ENCODE assay signal across 8 mouse cellular contexts in the genomic region with DNA sequence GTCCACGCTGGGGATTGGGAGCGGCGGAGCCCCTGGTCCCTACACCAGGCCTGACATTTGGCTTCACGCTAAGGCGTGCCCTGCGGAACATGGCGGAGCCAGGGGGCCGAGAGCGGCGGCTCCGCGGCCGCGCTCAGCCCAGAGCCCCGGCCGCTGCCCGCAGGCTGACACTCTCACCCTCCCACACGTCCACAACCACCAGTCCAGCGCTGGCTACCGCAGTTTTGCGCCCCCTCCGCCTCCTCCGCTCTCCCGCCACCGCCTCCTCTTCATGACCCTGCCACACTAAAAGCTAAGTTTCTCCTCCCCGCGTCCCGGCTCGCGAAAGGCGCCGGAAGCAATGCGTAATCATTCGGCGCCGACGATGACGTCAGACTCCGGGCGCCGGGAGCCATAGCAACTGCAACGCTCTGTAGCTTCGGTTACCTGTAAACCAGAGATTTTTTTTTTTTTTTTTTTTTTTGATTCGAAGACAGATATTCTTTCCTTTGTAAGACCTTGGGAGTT. TPM values are rescaled to one million over a fixed set of nuclear protein-coding genes. Genes with fewer than 3 reads are reported as not detected.
DNase-seq lines count a peak whose midpoint lies in the region; ATAC-seq lines count a peak whose summit lies in the region.

Gene Bdp1, minus strand, starts transcription at position 323 of the 507 bp plus-strand sequence.

- 0% methylated on average over 44 of the region's 44 CpGs for WGBS in hindbrain, embryonic 11.5 days

- H3K9ac ChIP-seq in hindbrain, embryonic 11.5 days (ENCODE audit: low read depth, low read length): peak within 1 kb of the TSS; percentile 90

- H3K4me3 ChIP-seq in hindbrain, embryonic 11.5 days (ENCODE audit: low read depth, low read length): peak within 1 kb of the TSS; percentile 72

- ATAC-seq in frontal cortex, adult (ENCODE audit: low TSS enrichment): peak; percentile 67
- ATAC-seq in hindbrain, embryonic 11.5 days (ENCODE audit: low FRiP score): peak; percentile 73

- no peaks in the 10 kb centered on the region for H3K9me3 ChIP-seq in hindbrain, embryonic 11.5 days (ENCODE audit: control insufficient read depth, low read length)

- DNase-seq in MN1 (ENCODE audit: low spot score): peak; percentile 98
- DNase-seq in cerebellum, adult 9-10 months: peak; percentile 92
- DNase-seq in hindbrain, embryonic 11.5 days (ENCODE audit: low spot score): peak; percentile 98
- DNase-seq in layer of hippocampus, postnatal 10 days (ENCODE audit: low spot score in 2 of 2): peak; percentile 97
- peak; percentile 96 for DNase-seq in lung, postnatal 10 days
- DNase-seq in ovary, postnatal 36 days (ENCODE audit: low spot score): peak; percentile 94
- peak; percentile 95 for DNase-seq in thymus, postnatal 25 days

- H3K36me3 ChIP-seq in hindbrain, embryonic 11.5 days (ENCODE audit: control insufficient read depth, insufficient read depth, low read length): no peaks in the 10 kb centered on the region

- no peaks in the 10 kb centered on the region for H3K4me1 ChIP-seq in hindbrain, embryonic 11.5 days (replicated peaks; ENCODE audit: control insufficient read depth, insufficient read depth, low read length)

- H3K27me3 ChIP-seq in hindbrain, embryonic 11.5 days (ENCODE audit: control insufficient read depth, insufficient read depth, low read length): no peaks in the 10 kb centered on the region

- peak within 1 kb of the TSS; percentile 77 for H3K27ac ChIP-seq in hindbrain, embryonic 11.5 days (ENCODE audit: low read depth, low read length)

- peak within 1 kb of the TSS; percentile 55 for H3K4me2 ChIP-seq in hindbrain, embryonic 11.5 days (replicated peaks; ENCODE audit: low read depth, low read length)

RNA-seq across cellular contexts. Expression of gene Bdp1, which starts in this region (rescaled TPM):
- polyA plus RNA-seq in hindbrain, embryonic 11.5 days (2014; fragmentation: Nextera tagmentation; extraction: Ambion mirVana): 23.0 and 31.6 TPM in 2 replicates
- 10 to 100 TPM; 33.4 to 35.3 TPM for total RNA-seq in layer of hippocampus, postnatal 10 days (2021)

Comparison
In these comparisons a context has a peak if more than half of its experiments do, and no peak if none do; other contexts are left out.
1. Peak in every context shown above with its lines: DNase-seq, ATAC-seq, H3K4me3 ChIP-seq and H3K27ac ChIP-seq.